Mouse (Mus musculus) limb, embryonic 10.5 days (tissue): ENCODE data around the gene Acvr1b. TPM values are rescaled to one million over a fixed set of nuclear protein-coding genes. Genes with fewer than 3 reads are reported as not detected.

Experiments
- DNase-seq: peaks from one replicate; pipeline ENCODE4 v3.0.0-alpha.2; 2017; ENCODE audit warnings: low spot score
- H3K27ac ChIP-seq: fragments of 300-500 bp; sonication (generic); 2 replicates; pipeline ENCODE4 v1.5.1; 2016; ENCODE audit warnings: mild to moderate bottlenecking
- H3K27me3 ChIP-seq: fragments of 300-500 bp; sonication (generic); 2 replicates; pipeline ENCODE4 v1.6.1; 2016; ENCODE audit warnings: low read depth, mild to moderate bottlenecking; ENCODE audit not compliant: poor library complexity, severe bottlenecking
- H3K36me3 ChIP-seq: fragments of 300-500 bp; sonication (generic); 2 replicates; pipeline ENCODE4 v1.6.1; 2016; ENCODE audit warnings: mild to moderate bottlenecking, moderate library complexity
- H3K4me1 ChIP-seq: fragments of 300-500 bp; sonication (generic); 2 replicates; pipeline ENCODE4 v1.6.1; 2016
- H3K4me3 ChIP-seq: fragments of 300-500 bp; sonication (generic); 2 replicates; pipeline ENCODE4 v1.5.1; 2016; ENCODE audit warnings: mild to moderate bottlenecking, moderate library complexity
- H3K9me3 ChIP-seq: fragments of 300-500 bp; sonication (generic); replicated peaks from 2 replicates; pipeline ENCODE4 v1.6.1; 2016; ENCODE audit warnings: mild to moderate bottlenecking
- WGBS: fragments of 180-500 bp; shearing (Covaris S2); methylation state at CpG from one replicate; pipeline ENCODE4 v1.1.7; 2016; 5-methylcytosine and 5-hydroxymethylcytosine counted together
- polyA plus RNA-seq: library from polyadenylated mRNA; unstranded; fragments of >200 nt; fragmentation: Nextera tagmentation; extraction: Ambion mirVana; gene quantifications from 2 replicates; pipeline ENCODE4 v1.2.1, GENCODE M21; 2016

Acvr1b gene
- polyA plus RNA-seq, 1 experiment from 2014 or later, result 5.7 TPM

GRCm38 (mm10) chr15:101233641-101234275 lies 59.9 kb downstream of the Acvr1b start:
- peaks cover 44% of the 10 kb centered on the region for H3K36me3 ChIP-seq
- 19% methylated on average over 11 of the region's 11 CpGs for WGBS
- H3K27ac ChIP-seq, result peak overlapping the region; percentile 36; the same call in 1 of the 2 replicates
- H3K4me1 ChIP-seq, result peaks cover 57% of the 10 kb centered on the region
- H3K4me3 ChIP-seq, result no peak overlapping the region
- no peak for DNase-seq
- no peaks in the 10 kb centered on the region for H3K9me3 ChIP-seq
- H3K27me3 ChIP-seq, result peaks cover 29% of the 10 kb centered on the region

GRCm38 (mm10) chr15:101234611-101235341 lies 60.9 kb downstream of the Acvr1b start:
- Histone ChIP-seq H3K4me3 (no peak overlapping the region), H3K36me3 (peaks cover 34% of the 10 kb centered on the region), H3K4me1 (peaks cover 56% of the 10 kb centered on the region), H3K9me3 (no peaks in the 10 kb centered on the region), H3K27ac (no peak overlapping the region), H3K27me3 (peaks cover 34% of the 10 kb centered on the region)
- DNase-seq, result no peak
- WGBS, result 75% methylated on average over 10 of the region's 10 CpGs

- WGBS, result 44% methylated on average over 5 of the region's 5 CpGs
- H3K4me3 ChIP-seq, result no peak overlapping the region
- H3K27ac ChIP-seq, result no peak overlapping the region
- no peak for DNase-seq
- H3K36me3 ChIP-seq, result peaks cover 28% of the 10 kb centered on the region
- no peaks in the 10 kb centered on the region for H3K9me3 ChIP-seq
- peaks cover 34% of the 10 kb centered on the region for H3K27me3 ChIP-seq
- peaks cover 56% of the 10 kb centered on the region for H3K4me1 ChIP-seq
Measured at GRCm38 (mm10) chr15:101235342-101235698, 61.5 kb downstream of the Acvr1b start.

GRCm38 (mm10) chr15:101235728-101236327 lies 62.0 kb downstream of the Acvr1b start:
- Histone ChIP-seq H3K4me3 (no peak overlapping the region), H3K4me1 (peaks cover 59% of the 10 kb centered on the region)

GRCm38 (mm10) chr15:101236878-101237277 lies 63.0 kb downstream of the Acvr1b start:
- Histone ChIP-seq H3K4me3 (no peak overlapping the region), H3K36me3 (peaks cover 13% of the 10 kb centered on the region), H3K27ac (no peak overlapping the region), H3K9me3 (no peaks in the 10 kb centered on the region), H3K4me1 (peaks cover 62% of the 10 kb centered on the region), H3K27me3 (peaks cover 21% of the 10 kb centered on the region)
- WGBS, result 11% methylated on average over 3 of the region's 3 CpGs
- DNase-seq, result peak; percentile 71

More at GRCm38 (mm10) chr15:101235728-101236327, 62.0 kb downstream of the Acvr1b start:
- no peaks in the 10 kb centered on the region for H3K9me3 ChIP-seq
- H3K27me3 ChIP-seq, result peaks cover 30% of the 10 kb centered on the region
- H3K36me3 ChIP-seq, result peaks cover 23% of the 10 kb centered on the region
- 33% methylated on average over 12 of the region's 12 CpGs for WGBS
- H3K27ac ChIP-seq, result no peak overlapping the region
- DNase-seq, result no peak

- 5% methylated on average over 28 of the region's 28 CpGs for WGBS
- H3K4me3 ChIP-seq, result peak overlapping the region; percentile 46
- peaks cover 51% of the 10 kb centered on the region for H3K4me1 ChIP-seq
- H3K27me3 ChIP-seq, result peaks cover 18% of the 10 kb centered on the region
- H3K36me3 ChIP-seq, result no peaks in the 10 kb centered on the region
- no peaks in the 10 kb centered on the region for H3K9me3 ChIP-seq
- DNase-seq, result peak; percentile 82
- H3K27ac ChIP-seq, result peak overlapping the region; percentile 79
Measured at GRCm38 (mm10) chr15:101238885-101239511, 65.1 kb downstream of the Acvr1b start.

- Histone ChIP-seq H3K4me1 (peaks cover 46% of the 10 kb centered on the region), H3K27me3 (peaks cover 18% of the 10 kb centered on the region), H3K27ac (no peak overlapping the region), H3K4me3 (no peak overlapping the region), H3K9me3 (no peaks in the 10 kb centered on the region), H3K36me3 (no peaks in the 10 kb centered on the region)
- no peak for DNase-seq
- 72% methylated on average over 8 of the region's 8 CpGs for WGBS
Measured at GRCm38 (mm10) chr15:101239821-101240220, 66.0 kb downstream of the Acvr1b start.

GRCm38 (mm10) chr15:101240799-101241204 lies 66.9 kb downstream of the Acvr1b start:
- WGBS, result 14% methylated on average over 10 of the region's 10 CpGs
- Histone ChIP-seq H3K36me3 (no peaks in the 10 kb centered on the region), H3K27ac (no peak overlapping the region), H3K4me3 (no peak overlapping the region), H3K9me3 (no peaks in the 10 kb centered on the region), H3K27me3 (peaks cover 18% of the 10 kb centered on the region), H3K4me1 (peaks cover 38% of the 10 kb centered on the region)
- DNase-seq, result peak; percentile 84

- Histone ChIP-seq H3K9me3 (no peaks in the 10 kb centered on the region), H3K4me3 (no peak overlapping the region), H3K36me3 (no peaks in the 10 kb centered on the region), H3K4me1 (peaks cover 38% of the 10 kb centered on the region), H3K27me3 (peaks cover 18% of the 10 kb centered on the region), H3K27ac (no peak overlapping the region)
- 66% methylated on average over 9 of the region's 9 CpGs for WGBS
- DNase-seq, result no peak
Measured at GRCm38 (mm10) chr15:101241236-101241635, 67.4 kb downstream of the Acvr1b start.

- Histone ChIP-seq H3K36me3 (no peaks in the 10 kb centered on the region), H3K4me3 (no peak overlapping the region), H3K27ac (no peak overlapping the region; the same call in 1 of the 2 replicates), H3K4me1 (peaks cover 43% of the 10 kb centered on the region), H3K27me3 (peaks cover 18% of the 10 kb centered on the region), H3K9me3 (no peaks in the 10 kb centered on the region)
- DNase-seq, result no peak
- 62% methylated on average over 9 of the region's 9 CpGs for WGBS
Measured at GRCm38 (mm10) chr15:101241853-101242252, 68.0 kb downstream of the Acvr1b start.

GRCm38 (mm10) chr15:101242645-101243044 lies 68.8 kb downstream of the Acvr1b start:
- peaks cover 50% of the 10 kb centered on the region for H3K4me1 ChIP-seq
- no peaks in the 10 kb centered on the region for H3K9me3 ChIP-seq
- 25% methylated on average over 8 of the region's 8 CpGs for WGBS
- peaks cover 16% of the 10 kb centered on the region for H3K27me3 ChIP-seq
- 0 out of 2 replicates have a peak overlapping the region, but pooled peaks have one; percentile 36 for H3K27ac ChIP-seq
- peak; percentile 67 for DNase-seq
- no peak overlapping the region for H3K4me3 ChIP-seq
- no peaks in the 10 kb centered on the region for H3K36me3 ChIP-seq

GRCm38 (mm10) chr15:101244012-101244411 lies 70.1 kb downstream of the Acvr1b start:
- no peaks in the 10 kb centered on the region for H3K36me3 ChIP-seq
- H3K27me3 ChIP-seq, result peaks cover 2% of the 10 kb centered on the region
- H3K9me3 ChIP-seq, result no peaks in the 10 kb centered on the region
- H3K4me1 ChIP-seq, result peaks cover 52% of the 10 kb centered on the region
- 75% methylated on average over 3 of the region's 3 CpGs for WGBS
- no peak overlapping the region for H3K4me3 ChIP-seq
- DNase-seq, result no peak
- H3K27ac ChIP-seq, result peak overlapping the region; percentile 17; the same call in 1 of the 2 replicates
